Mouse (Mus musculus) stomach, embryonic 16.5 days (tissue): ENCODE data around the gene Coq9. TPM values are rescaled to one million over a fixed set of nuclear protein-coding genes. Genes with fewer than 3 reads are reported as not detected.
A peak's percentile ranks its signal among the peaks of the same experiment; 100 is the strongest.
"Not testable (repeated sequence)": the region's sequence is repeated elsewhere in the genome, so short reads cannot be mapped to it uniquely, and the experiment has no call there.

Experiments
- ATAC-seq: fragments of 200-750 bp; cut with Nextera tagmentation; 2 replicates; pipeline ENCODE4 v1.8.0; 2017; ENCODE audit warnings: moderate number of reproducible peaks, moderate TSS enrichment; ENCODE audit not compliant: insufficient read depth, low FRiP score
- H3K27ac ChIP-seq: fragments of 300-500 bp; sonication (generic); 2 replicates; pipeline ENCODE4 v1.5.1; 2014; ENCODE audit warnings: low read length
- H3K27me3 ChIP-seq: fragments of 300-500 bp; sonication (generic); 2 replicates; pipeline ENCODE4 v1.6.1; 2014; ENCODE audit warnings: low read length, control low read depth, mixed read lengths; ENCODE audit not compliant: control insufficient read depth, insufficient read depth
- H3K36me3 ChIP-seq: fragments of 300-500 bp; sonication (generic); 2 replicates; pipeline ENCODE4 v1.6.1; 2014; ENCODE audit warnings: low read length; ENCODE audit not compliant: control insufficient read depth, insufficient read depth
- H3K4me1 ChIP-seq: fragments of 300-500 bp; sonication (generic); 2 replicates; pipeline ENCODE4 v1.6.1; 2014; ENCODE audit warnings: low read length, control low read depth, mixed read lengths; ENCODE audit not compliant: control insufficient read depth, insufficient read depth
- H3K4me2 ChIP-seq: fragments of 300-500 bp; sonication (generic); 2 replicates; pipeline ENCODE4 v1.6.1; 2014; ENCODE audit warnings: low read depth, low read length, mixed read lengths
- H3K4me3 ChIP-seq: fragments of 300-500 bp; sonication (generic); replicated peaks from 2 replicates; pipeline ENCODE4 v1.5.1; 2014; ENCODE audit warnings: mild to moderate bottlenecking, low read length
- H3K9ac ChIP-seq: fragments of 300-500 bp; sonication (generic); 2 replicates; pipeline ENCODE4 v1.6.1; 2014; ENCODE audit warnings: low read length
- H3K9me3 ChIP-seq: fragments of 300-500 bp; sonication (generic); replicated peaks from 2 replicates; pipeline ENCODE4 v1.6.1; 2016; ENCODE audit warnings: low read length, control low read depth; ENCODE audit not compliant: control insufficient read depth
- WGBS: fragments of 180-500 bp; shearing (Covaris S2); extraction: QIAGEN DNeasy Blood & Tissue Kit; methylation state at CpG from one replicate; pipeline ENCODE4 v1.1.7; 2014; 5-methylcytosine and 5-hydroxymethylcytosine counted together
- polyA plus RNA-seq: library from polyadenylated mRNA; unstranded; fragments of >200 nt; fragmentation: Nextera tagmentation; extraction: Ambion mirVana; gene quantifications from 2 replicates; pipeline ENCODE4 v1.2.1, GENCODE M21; 2015

Gene Coq9
- polyA plus RNA-seq, 1 experiment from 2014 or later = 94.3 TPM

DNA sequence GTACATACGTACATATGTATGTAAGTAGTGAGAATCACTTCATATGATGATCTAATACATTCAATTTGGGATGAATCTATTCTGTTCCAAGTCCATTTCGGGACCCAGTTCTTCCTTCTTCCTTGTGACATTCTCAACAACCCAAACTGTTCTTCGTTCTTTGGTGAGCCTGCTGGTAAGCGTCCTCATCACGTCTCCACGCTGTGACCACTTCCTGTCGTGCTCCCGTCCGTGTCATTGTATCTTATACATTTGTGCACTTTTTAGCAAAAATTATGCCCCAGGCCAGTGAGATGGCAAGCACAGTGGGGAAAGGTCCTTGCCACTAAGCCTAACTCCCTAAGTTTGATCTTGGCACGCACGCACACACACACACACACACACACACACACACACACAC, 20.2 kb upstream of the Coq9 start:
- H3K27me3 ChIP-seq = no peaks in the 10 kb centered on the region
- H3K4me3 ChIP-seq = no peak overlapping the region
- H3K9me3 ChIP-seq = no peaks in the 10 kb centered on the region
- ATAC-seq = no peak
- H3K36me3 ChIP-seq = no peaks in the 10 kb centered on the region
- no peak overlapping the region for H3K9ac ChIP-seq
- H3K4me1 ChIP-seq = no peaks in the 10 kb centered on the region
- 86% methylated on average over 11 of the region's 11 CpGs for whole genome bisulfite sequencing
- no peak overlapping the region for H3K27ac ChIP-seq
- H3K4me2 ChIP-seq = no peak overlapping the region

DNA sequence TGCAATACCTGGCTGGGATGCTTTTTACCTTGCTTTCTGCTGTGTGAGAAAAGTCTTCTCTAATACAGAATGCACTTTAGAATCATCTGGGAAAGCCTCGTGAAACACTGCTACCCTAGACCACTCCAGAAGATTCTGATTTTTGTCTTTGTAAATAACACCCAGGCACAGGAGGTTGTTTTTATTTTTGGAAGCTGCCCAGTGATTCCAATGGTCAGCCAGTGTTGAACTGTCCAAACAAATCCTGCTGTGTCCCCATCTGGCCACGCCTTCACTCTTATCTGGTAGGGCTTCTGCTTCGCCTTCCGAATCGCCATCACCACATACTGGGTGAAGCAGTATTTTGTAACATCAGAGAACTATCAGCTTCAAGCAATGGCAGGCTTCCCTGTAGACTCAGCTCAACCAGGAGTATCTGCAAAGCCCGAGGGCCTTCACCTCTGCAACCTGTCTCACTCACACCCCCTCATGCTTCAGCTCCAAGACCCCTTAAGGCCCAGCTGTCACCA, 18.4 kb upstream of the Coq9 start:
- Histone ChIP-seq H3K4me1 (no peaks in the 10 kb centered on the region), H3K4me2 (no peak overlapping the region), H3K27me3 (no peaks in the 10 kb centered on the region), H3K9ac (no peak overlapping the region), H3K9me3 (no peaks in the 10 kb centered on the region), H3K4me3 (no peak overlapping the region), H3K36me3 (peaks cover 6% of the 10 kb centered on the region; the same call in 1 of the 2 replicates), H3K27ac (no peak overlapping the region)
- WGBS = 70% methylated on average over 6 of the region's 6 CpGs
- ATAC-seq = no peak

DNA sequence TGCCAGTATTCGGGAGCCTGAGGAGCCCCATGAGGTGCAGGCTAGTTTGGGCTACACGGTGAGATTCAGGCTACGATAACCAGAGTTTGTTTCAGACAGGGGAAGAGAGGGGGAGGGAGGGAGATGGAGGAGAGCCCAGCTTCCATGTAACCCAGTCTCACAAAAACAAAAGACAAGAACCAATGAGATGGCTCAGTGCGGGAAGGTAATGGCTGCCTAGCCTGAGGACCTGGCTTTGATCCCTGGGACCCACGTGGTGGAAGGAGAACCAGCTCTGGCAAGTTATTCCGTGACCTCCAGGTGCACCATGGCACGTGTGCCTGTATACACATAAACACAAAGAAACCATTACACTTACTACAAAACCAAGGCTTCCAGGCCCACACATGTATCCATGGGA, 17.6 kb upstream of the Coq9 start:
- peaks cover 10% of the 10 kb centered on the region; the same call in 1 of the 2 replicates for H3K36me3 ChIP-seq
- no peak overlapping the region for H3K4me3 ChIP-seq
- no peaks in the 10 kb centered on the region for H3K4me1 ChIP-seq
- WGBS = 77% methylated on average over 7 of the region's 7 CpGs
- no peak overlapping the region for H3K27ac ChIP-seq
- H3K4me2 ChIP-seq = no peak overlapping the region
- no peak overlapping the region for H3K9ac ChIP-seq
- no peak for ATAC-seq
- H3K9me3 ChIP-seq = no peaks in the 10 kb centered on the region
- H3K27me3 ChIP-seq = no peaks in the 10 kb centered on the region

- Histone ChIP-seq H3K4me3 (no peak overlapping the region), H3K27ac (no peak overlapping the region), H3K4me1 (no peaks in the 10 kb centered on the region), H3K9me3 (no peaks in the 10 kb centered on the region), H3K9ac (no peak overlapping the region), H3K36me3 (peaks cover 13% of the 10 kb centered on the region), H3K4me2 (no peak overlapping the region), H3K27me3 (no peaks in the 10 kb centered on the region)
- no peak for ATAC-seq
- 82% methylated on average over 2 of the region's 2 CpGs for WGBS
These were observed 16.7 kb upstream of the Coq9 start for GRCm38 (mm10) chr8:94821381-94821780.

DNA sequence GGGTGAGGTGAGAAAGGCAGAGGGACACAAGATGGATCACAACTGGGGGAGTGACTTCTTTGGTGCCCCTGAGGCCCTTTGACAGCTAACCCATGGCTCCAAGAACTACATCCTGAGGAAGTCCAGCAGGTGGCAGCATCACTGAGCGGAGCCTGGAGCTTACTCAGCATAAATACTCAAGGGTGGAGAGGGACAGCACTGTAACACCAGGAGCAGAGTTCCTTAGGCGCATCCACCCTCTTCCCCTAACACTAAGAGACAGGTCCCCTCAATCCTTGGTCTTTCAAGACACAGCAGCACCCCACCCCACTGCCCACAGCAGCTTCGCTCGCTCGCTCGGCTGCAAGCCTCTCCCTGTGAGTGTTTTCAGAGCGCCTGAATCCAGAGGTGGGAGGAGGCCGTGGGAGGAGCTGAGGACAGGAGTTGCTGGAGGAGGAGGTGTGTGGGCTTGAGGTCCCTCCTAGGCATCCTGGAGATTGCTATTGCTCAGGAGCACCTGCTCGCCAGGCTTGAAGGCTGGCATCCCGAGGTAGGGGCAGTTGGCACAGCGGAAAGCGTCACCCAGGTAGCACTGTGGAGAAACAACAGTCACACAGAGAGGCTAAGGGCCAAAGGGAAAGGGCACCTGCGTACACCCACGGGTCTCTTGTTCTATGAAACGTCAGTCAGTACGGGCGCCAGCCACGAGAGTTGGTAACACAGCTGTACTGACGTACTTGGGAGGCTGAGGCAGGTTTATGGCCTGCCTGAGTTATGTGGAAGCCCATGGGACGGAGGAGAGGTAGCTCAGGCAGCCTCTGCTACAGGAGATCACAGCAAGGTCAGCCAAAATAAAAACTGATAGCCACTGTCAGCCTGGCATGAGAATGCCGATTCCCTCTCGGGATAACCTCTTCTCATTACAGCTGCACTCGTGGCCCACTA, 15.2 kb upstream of the Coq9 start:
- peak; percentile 33; the same call in 1 of the 2 replicates for ATAC-seq
- H3K27ac ChIP-seq = no peak overlapping the region
- H3K4me3 ChIP-seq = no peak overlapping the region
- H3K9ac ChIP-seq = no peak overlapping the region
- H3K4me1 ChIP-seq = no peaks in the 10 kb centered on the region
- H3K27me3 ChIP-seq = no peaks in the 10 kb centered on the region
- H3K9me3 ChIP-seq = no peaks in the 10 kb centered on the region
- WGBS = 79% methylated on average over 23 of the region's 23 CpGs
- no peak overlapping the region for H3K4me2 ChIP-seq
- H3K36me3 ChIP-seq = peaks cover 21% of the 10 kb centered on the region

DNA sequence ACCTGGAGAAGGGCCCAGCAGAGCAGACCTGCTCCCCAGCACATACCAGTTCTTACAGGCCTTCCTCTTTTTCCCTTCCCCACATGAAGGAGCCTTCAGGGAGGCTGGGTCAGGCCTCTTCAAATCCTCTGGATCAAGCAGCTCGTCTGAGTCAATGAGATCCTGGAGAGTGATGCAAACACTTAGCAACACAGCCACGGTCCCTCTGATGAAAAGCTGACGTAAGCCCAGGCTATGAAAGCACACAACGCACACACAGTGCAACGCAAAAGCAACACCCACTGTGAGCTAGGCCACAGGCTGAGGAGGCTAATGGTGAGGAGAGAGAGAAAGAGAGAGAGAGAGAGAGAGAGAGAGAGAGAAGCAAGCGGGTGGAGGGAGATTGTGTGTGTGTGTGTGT, 13.0 kb upstream of the Coq9 start:
- peaks cover 24% of the 10 kb centered on the region for H3K36me3 ChIP-seq
- no peak overlapping the region for H3K4me3 ChIP-seq
- H3K9me3 ChIP-seq = no peaks in the 10 kb centered on the region
- no peaks in the 10 kb centered on the region for H3K4me1 ChIP-seq
- ATAC-seq = no peak
- H3K4me2 ChIP-seq = no peak overlapping the region
- no peak overlapping the region for H3K27ac ChIP-seq
- H3K27me3 ChIP-seq = no peaks in the 10 kb centered on the region
- H3K9ac ChIP-seq = no peak overlapping the region
- WGBS = 88% methylated on average over 6 of the region's 6 CpGs

DNA sequence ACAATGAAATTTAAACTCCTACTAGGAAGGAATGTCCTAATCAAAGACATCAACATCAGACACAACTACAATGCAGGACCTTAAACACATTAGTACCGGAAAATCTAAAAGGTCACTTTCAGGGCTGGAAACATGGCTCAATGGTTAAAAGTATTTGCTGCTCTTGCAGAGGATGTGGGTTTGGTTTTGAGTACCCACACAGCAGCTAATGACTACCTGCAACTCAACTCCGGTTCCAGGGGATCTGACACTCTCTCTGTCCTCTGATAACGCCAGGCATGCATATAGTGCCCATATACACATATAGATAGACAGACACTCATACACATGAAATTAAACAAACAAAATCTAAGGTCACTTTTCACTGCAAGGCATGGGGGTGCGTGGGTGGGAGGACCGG, 11.9 kb upstream of the Coq9 start:
- no peak overlapping the region for H3K4me3 ChIP-seq
- no peak overlapping the region for H3K9ac ChIP-seq
- 95% methylated on average over 5 of the region's 5 CpGs for WGBS
- no peaks in the 10 kb centered on the region for H3K4me1 ChIP-seq
- no peaks in the 10 kb centered on the region for H3K27me3 ChIP-seq
- H3K27ac ChIP-seq = no peak overlapping the region
- H3K9me3 ChIP-seq = no peaks in the 10 kb centered on the region
- ATAC-seq = no peak
- peaks cover 31% of the 10 kb centered on the region for H3K36me3 ChIP-seq
- no peak overlapping the region for H3K4me2 ChIP-seq

GRCm38 (mm10) chr8:94828284-94828683, 9.8 kb upstream of the Coq9 start:
- peaks cover 36% of the 10 kb centered on the region for H3K36me3 ChIP-seq
- no peak overlapping the region for H3K9ac ChIP-seq
- WGBS = 88% methylated on average over 6 of the region's 6 CpGs

GRCm38 (mm10) chr8:94833901-94834405, 4.2 kb upstream of the Coq9 start:
- H3K27me3 ChIP-seq, H3K9ac ChIP-seq, H3K4me2 ChIP-seq, H3K27ac ChIP-seq, ATAC-seq, H3K4me3 ChIP-seq, H3K9me3 ChIP-seq: not testable (repeated sequence)
- Histone ChIP-seq H3K4me1 (peaks cover 12% of the 10 kb centered on the region), H3K36me3 (peaks cover 15% of the 10 kb centered on the region)
- 62% methylated on average over 7 of the region's 7 CpGs for WGBS

More at GRCm38 (mm10) chr8:94828284-94828683, 9.8 kb upstream of the Coq9 start:
- H3K4me2 ChIP-seq = no peak overlapping the region
- no peaks in the 10 kb centered on the region for H3K4me1 ChIP-seq
- no peak for ATAC-seq
- H3K9me3 ChIP-seq = no peaks in the 10 kb centered on the region
- H3K4me3 ChIP-seq = no peak overlapping the region
- H3K27me3 ChIP-seq = no peaks in the 10 kb centered on the region
- H3K27ac ChIP-seq = no peak overlapping the region
